Mouse (Mus musculus) CH12.LX (cell line): ENCODE results near the gene Ctnna2. TPM values are rescaled to one million over a fixed set of nuclear protein-coding genes. Genes with fewer than 3 reads are reported as not detected.

Experiments
- DNase-seq: peaks from one replicate; pipeline ENCODE4 v3.0.0-alpha.2; 2013; ENCODE audit errors: extremely low read depth
- H3K27ac ChIP-seq: 2 replicates; pipeline ENCODE4 v1.5.1; 2012; ENCODE audit warnings: low read depth, mild to moderate bottlenecking, control low read depth, moderate library complexity; ENCODE audit not compliant: insufficient read depth
- H3K27me3 ChIP-seq: replicated peaks from 2 replicates; pipeline ENCODE3; 2012; ENCODE audit warnings: inconsistent platforms
- H3K36me3 ChIP-seq, 2 experiments: replicated peaks in 1 of 2; 2 replicates each; pipeline versions ENCODE3 to v1.6.1; 2012; ENCODE audit warnings: inconsistent platforms in 1 of 2, low read length in 1 of 2, mild to moderate bottlenecking in 1 of 2, mixed read lengths in 1 of 2, moderate library complexity in 1 of 2; ENCODE audit not compliant: control insufficient read depth in 1 of 2, insufficient read depth in 1 of 2
- H3K4me1 ChIP-seq, 2 experiments: 2 replicates each; pipeline ENCODE4 v1.6.1; 2012; ENCODE audit warnings: inconsistent platforms in 1 of 2, moderate library complexity in 1 of 2; ENCODE audit not compliant: insufficient read depth in 2 of 2, control insufficient read depth in 1 of 2
- H3K4me2 ChIP-seq: 2 replicates; pipeline ENCODE4 v1.6.1; 2012; ENCODE audit warnings: low read depth, mild to moderate bottlenecking, control low read depth; ENCODE audit not compliant: poor library complexity, insufficient read depth, severe bottlenecking
- H3K4me3 ChIP-seq, 3 experiments: fragments of 150-350 bp in 1 of 3; sonication (generic) in 1 of 3; replicated peaks in 1 of 3; 2 replicates each; pipeline versions ENCODE3 to v1.5.1; 2011 to 2012; ENCODE audit warnings: low read depth in 2 of 3, low read length in 2 of 3, mild to moderate bottlenecking in 2 of 3, moderate library complexity in 2 of 3, control low read depth in 1 of 3, improper control_type of control experiment in 1 of 3, inconsistent platforms in 1 of 3, mixed read lengths in 1 of 3; ENCODE audit not compliant: poor library complexity in 1 of 3
- H3K79me2 ChIP-seq: replicated peaks from 2 replicates; pipeline ENCODE4 v1.6.1; 2012; ENCODE audit warnings: mild to moderate bottlenecking, moderate library complexity; ENCODE audit not compliant: control insufficient read depth, poor library complexity, insufficient read depth, severe bottlenecking; ENCODE audit errors: extremely low read depth
- H3K9ac ChIP-seq: 2 replicates; pipeline ENCODE4 v1.6.1; 2012; ENCODE audit warnings: low read depth, mild to moderate bottlenecking, control low read depth, moderate library complexity; ENCODE audit not compliant: insufficient read depth
- H3K9me3 ChIP-seq: replicated peaks from 2 replicates; pipeline ENCODE3; 2012; ENCODE audit warnings: low read length, inconsistent platforms, mixed read lengths
- CHD2 ChIP-seq: IDR thresholded peaks from 2 replicates; pipeline ENCODE4 v1.6.1; 2011; ENCODE audit warnings: low read length, improper control_type of control experiment
- CTCF ChIP-seq, 2 experiments: IDR thresholded peaks in 1 of 2; conservative IDR thresholded peaks in 1 of 2; 2 replicates each; pipeline ENCODE4 v1.5.1; 2011 to 2012; ENCODE audit warnings: low read depth in 2 of 2, low read length in 2 of 2, improper control_type of control experiment in 1 of 2, inconsistent platforms in 1 of 2, mild to moderate bottlenecking in 1 of 2, moderate library complexity in 1 of 2
- ELF1 ChIP-seq: IDR thresholded peaks from 2 replicates; pipeline ENCODE4 v1.6.1; 2014; ENCODE audit warnings: low read depth, mild to moderate bottlenecking, inconsistent platforms, low read length, improper control_type of control experiment
- HCFC1 ChIP-seq: IDR thresholded peaks from 2 replicates; pipeline ENCODE4 v1.6.1; 2012; ENCODE audit warnings: low read depth, mild to moderate bottlenecking, inconsistent platforms, low read length, improper control_type of control experiment
- JUND ChIP-seq: conservative IDR thresholded peaks from 2 replicates; pipeline ENCODE4 v1.6.1; 2011; ENCODE audit warnings: low read depth, low read length, improper control_type of control experiment
- KAT2A ChIP-seq: IDR thresholded peaks from 2 replicates; pipeline ENCODE4 v1.6.1; 2012; ENCODE audit warnings: low read length, improper control_type of control experiment, inconsistent platforms; ENCODE audit not compliant: insufficient replicate concordance
- MAFK ChIP-seq: IDR thresholded peaks from 2 replicates; pipeline ENCODE4 v1.6.1; 2011; ENCODE audit warnings: low read length, improper control_type of control experiment; ENCODE audit not compliant: insufficient replicate concordance
- MAX ChIP-seq: IDR thresholded peaks from 2 replicates; pipeline ENCODE4 v1.6.1; 2011; ENCODE audit warnings: low read length, improper control_type of control experiment
- MAZ ChIP-seq: IDR thresholded peaks from 2 replicates; pipeline ENCODE4 v1.6.1; 2012; ENCODE audit warnings: low read depth, mild to moderate bottlenecking, inconsistent platforms, low read length, improper control_type of control experiment, moderate library complexity
- MXI1 ChIP-seq: IDR thresholded peaks from 2 replicates; pipeline ENCODE4 v1.6.1; 2011; ENCODE audit warnings: mild to moderate bottlenecking, low read depth, low read length, improper control_type of control experiment
- PAX5 ChIP-seq: IDR thresholded peaks from 2 replicates; pipeline ENCODE4 v1.6.1; 2012; ENCODE audit warnings: low read length, inconsistent platforms, mixed read lengths
- POLR2A ChIP-seq: IDR thresholded peaks from 2 replicates; pipeline ENCODE4 v1.6.1; 2011; ENCODE audit warnings: low read depth, mild to moderate bottlenecking, improper control_type of control experiment, low read length
- RCOR1 ChIP-seq: conservative IDR thresholded peaks from 2 replicates; pipeline ENCODE4 v1.6.1; 2012; ENCODE audit warnings: low read depth, mild to moderate bottlenecking, inconsistent platforms, low read length, improper control_type of control experiment
- TCF12 ChIP-seq: IDR thresholded peaks from 2 replicates; pipeline ENCODE4 v1.6.1; 2014; ENCODE audit warnings: low read depth, mild to moderate bottlenecking, inconsistent platforms, low read length, improper control_type of control experiment
- UBTF ChIP-seq: IDR thresholded peaks from 2 replicates; pipeline ENCODE4 v1.6.1; 2012; ENCODE audit warnings: low read depth, mild to moderate bottlenecking, inconsistent platforms, low read length, improper control_type of control experiment, moderate library complexity
- USF1 ChIP-seq: IDR thresholded peaks from 2 replicates; pipeline ENCODE4 v1.6.1; 2014; ENCODE audit warnings: low read depth, mild to moderate bottlenecking, inconsistent platforms, low read length, improper control_type of control experiment
- USF2 ChIP-seq: conservative IDR thresholded peaks from 2 replicates; pipeline ENCODE4 v1.6.1; 2011; ENCODE audit warnings: low read depth, low read length, improper control_type of control experiment
- ZMIZ1 ChIP-seq: IDR thresholded peaks from 2 replicates; pipeline ENCODE4 v1.6.1; 2012; ENCODE audit warnings: low read depth, mild to moderate bottlenecking, inconsistent platforms, low read length, improper control_type of control experiment
- dilution Hi-C: fragments of 300-500 bp; cut with MboI; formaldehyde crosslinking; loops from 2 replicates; pipeline ENCODE4 v1.14.3; 2020; ENCODE audit warnings: low sequenced_read_pairs; ENCODE audit not compliant: extremely low pct_unique_long_range_greater_than_20kb, extremely low pct_ligation_motif_present
- in situ Hi-C: fragments of 300-500 bp; cut with MboI; formaldehyde crosslinking; loops from 3 replicates; pipeline ENCODE4 v1.14.3; 2019; ENCODE audit warnings: low sequenced_read_pairs, low pct_ligation_motif_present, low pct_unique_long_range_greater_than_20kb, mixed read lengths
- polyA plus RNA-seq: library from polyadenylated mRNA; unstranded; fragments of >175 nt; gene quantifications from 2 replicates; pipeline ENCODE4 v1.2.1, GENCODE M21; 2012; ENCODE audit warnings: low read depth; ENCODE audit not compliant: insufficient read length
- total RNA-seq, 2 experiments: library from RNA; depleted of rRNA; stranded (reverse); fragments of 300-350 nt in 1 of 2; fragments of >200 nt in 1 of 2; gene quantifications; 2 replicates each; pipeline ENCODE4 v1.2.3; 2012 to 2014

The Ctnna2 gene
- total and polyA plus RNA-seq, 3 experiments, result not detected

DNA sequence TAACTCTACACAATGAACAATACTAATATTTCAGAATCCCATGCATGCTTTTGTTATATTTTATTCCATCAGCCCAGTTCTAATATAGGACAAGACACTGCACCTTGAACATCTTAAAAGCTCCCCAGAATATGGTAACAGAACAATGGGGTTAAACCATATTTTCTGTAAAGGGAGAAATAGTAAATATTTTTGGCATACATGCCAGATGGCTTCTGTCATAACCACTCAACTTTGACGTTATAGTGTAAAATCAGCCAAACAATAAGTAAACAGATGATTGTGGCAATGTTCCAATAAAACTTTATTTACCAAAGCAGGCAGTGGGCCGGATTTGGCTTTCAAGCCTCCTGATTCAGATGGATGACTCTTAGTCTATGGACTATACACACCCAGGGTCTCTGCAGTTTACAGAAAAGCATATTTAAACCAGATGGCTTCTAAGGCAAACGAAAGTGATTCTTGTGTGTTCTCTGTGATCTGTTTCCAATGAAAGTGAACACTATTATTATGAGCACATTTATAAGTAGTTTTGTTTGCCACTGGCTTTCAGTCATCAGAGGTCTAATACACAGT lies 557.8 kb downstream of the Ctnna2 start:
- TF ChIP-seq USF1, result no peak
- no peak for TF ChIP-seq MXI1
- TF ChIP-seq HCFC1, result no peak
- no peak for TF ChIP-seq CHD2
- no peak for TF ChIP-seq TCF12
- no peak for TF ChIP-seq RCOR1
- no peak for TF ChIP-seq USF2
- dilution Hi-C loops (no loop called here), in situ Hi-C loops (no loop called here)
- Histone ChIP-seq H3K27me3 (no peaks in the 10 kb centered on the region), H3K79me2 (no peaks in the 10 kb centered on the region), H3K4me1 (no peaks in the 10 kb centered on the region), H3K9me3 (peaks cover 39% of the 10 kb centered on the region), H3K36me3 (no peaks in the 10 kb centered on the region), H3K9ac (no peak overlapping the region), H3K4me2 (no peak overlapping the region), H3K4me3 (no peak overlapping the region), H3K27ac (no peak overlapping the region)
- DNase-seq, result no peak

DNA sequence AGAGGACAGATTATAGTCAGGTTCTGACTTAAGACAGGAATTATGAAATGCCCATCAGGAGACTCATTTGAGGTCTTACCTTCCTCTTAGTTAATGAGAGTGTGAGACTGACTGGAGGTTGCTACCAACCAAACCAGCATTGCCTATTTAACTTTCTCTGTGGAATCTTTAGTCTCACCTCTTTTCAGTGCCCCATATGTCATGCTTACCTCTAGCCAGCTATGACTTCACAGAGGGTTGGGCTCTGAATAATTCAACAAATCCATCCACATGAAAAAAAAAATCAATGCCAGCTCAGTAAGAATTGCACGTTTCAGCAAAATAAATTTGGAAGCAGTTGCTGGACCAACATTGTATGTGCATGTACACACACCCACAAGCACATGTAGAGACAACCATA lies 562.5 kb downstream of the Ctnna2 start:
- dilution Hi-C loops, result no loop called here
- H3K27ac ChIP-seq, result no peak overlapping the region
- H3K9me3 ChIP-seq, result peaks cover 32% of the 10 kb centered on the region
- no peaks in the 10 kb centered on the region for H3K36me3 ChIP-seq
- TF ChIP-seq ELF1 (no peak), MAFK (no peak), HCFC1 (no peak), CTCF (conservative IDR thresholded peaks at IDR 0.05 in 1 of 2, IDR thresholded peaks at IDR 0.05 in 1 of 2; ENCODE audit: low read depth in 2 of 2, low read length in 2 of 2) (no peak), MAX (no peak), JUND (no peak), ZMIZ1 (no peak), PAX5 (no peak), POLR2A (no peak), KAT2A (no peak), UBTF (no peak), MAZ (no peak)
- TF ChIP-seq, all 38 proteins: peak for 0
- in situ Hi-C loops, result no loop called here
- Histone ChIP-seq H3K79me2 (no peaks in the 10 kb centered on the region), H3K27me3 (no peaks in the 10 kb centered on the region), H3K9ac (no peak overlapping the region), H3K4me3 (no peak overlapping the region), H3K4me2 (no peak overlapping the region), H3K4me1 (no peaks in the 10 kb centered on the region)
- DNase-seq, result no peak
